Mouse (Mus musculus) spleen, postnatal 14 days (tissue): ENCODE measurements around the gene Epb41.

Experiments used
- DNase-seq, 2 experiments: peaks; one replicate each; pipeline ENCODE4 v3.0.0; 2021 to 2022; ENCODE audit warnings: low spot score in 2 of 2

Epb41 gene

DNA sequence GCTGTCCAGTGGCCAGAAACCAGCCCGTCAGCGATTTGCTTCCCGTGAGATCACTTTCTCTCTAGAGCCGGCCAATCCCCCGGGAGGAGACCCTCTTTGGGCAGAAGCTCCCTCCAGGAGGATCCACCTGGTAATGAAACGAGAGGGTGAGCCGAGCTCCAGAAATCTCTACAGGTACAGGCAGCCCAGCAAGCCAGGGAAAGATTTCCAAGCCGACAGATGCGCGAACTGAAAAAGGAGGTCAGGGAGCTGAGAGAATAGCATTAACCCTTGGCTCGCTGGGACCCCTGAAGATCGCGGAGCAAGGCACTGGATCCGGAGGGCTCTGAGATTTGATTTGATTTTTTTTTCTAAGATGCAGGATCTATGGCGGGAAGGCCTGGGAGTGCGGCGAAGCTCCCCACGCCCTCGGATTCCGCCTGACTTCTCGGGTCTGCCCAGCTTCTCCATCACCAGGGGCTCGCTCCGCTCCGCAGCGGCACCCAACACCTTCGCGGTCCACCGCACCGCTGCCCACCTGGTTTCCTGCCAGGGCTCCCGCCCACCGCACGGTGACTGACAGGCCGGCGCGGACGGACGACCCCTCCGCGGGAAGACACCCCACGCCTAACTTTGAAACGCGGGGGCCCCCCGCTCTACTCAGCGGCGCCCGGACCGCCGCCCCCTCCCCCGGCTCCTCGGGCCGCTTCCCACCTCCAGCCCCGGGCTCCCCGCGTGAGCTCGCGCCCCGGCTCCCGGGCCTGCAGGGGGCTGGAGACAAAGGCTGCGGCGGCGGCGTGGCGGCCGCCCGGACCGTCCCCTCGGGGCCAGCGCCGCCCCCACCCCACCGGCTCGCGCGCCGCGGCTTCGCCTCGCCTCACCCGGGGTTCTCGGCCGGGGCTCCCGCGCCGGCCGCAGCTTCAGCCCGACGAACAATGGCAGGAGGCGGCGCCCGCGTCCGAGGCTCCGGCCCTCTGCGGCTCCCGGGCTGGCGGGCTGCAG is 26.8 kb downstream of the Epb41 start:
- DNase-seq, result no peak

DNA sequence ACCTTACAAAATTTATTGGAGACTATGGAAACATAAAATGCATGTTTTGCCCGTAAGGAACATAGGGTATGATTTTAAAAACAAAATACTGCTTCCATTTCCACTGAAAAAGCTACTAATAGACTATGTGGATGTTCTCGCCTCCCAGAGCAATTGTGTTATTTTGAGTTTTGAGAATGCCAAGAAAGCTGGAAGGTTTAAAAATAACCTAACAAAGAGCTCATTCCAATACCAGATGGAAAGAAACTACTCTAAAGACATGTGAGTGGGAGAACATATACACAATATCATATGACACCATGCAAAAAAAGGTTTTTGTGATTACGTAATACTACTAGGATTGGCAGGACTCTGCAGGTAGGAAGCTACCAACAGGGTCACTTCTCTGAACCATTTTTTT is 31.4 kb downstream of the Epb41 start:
- no peak for DNase-seq

DNA sequence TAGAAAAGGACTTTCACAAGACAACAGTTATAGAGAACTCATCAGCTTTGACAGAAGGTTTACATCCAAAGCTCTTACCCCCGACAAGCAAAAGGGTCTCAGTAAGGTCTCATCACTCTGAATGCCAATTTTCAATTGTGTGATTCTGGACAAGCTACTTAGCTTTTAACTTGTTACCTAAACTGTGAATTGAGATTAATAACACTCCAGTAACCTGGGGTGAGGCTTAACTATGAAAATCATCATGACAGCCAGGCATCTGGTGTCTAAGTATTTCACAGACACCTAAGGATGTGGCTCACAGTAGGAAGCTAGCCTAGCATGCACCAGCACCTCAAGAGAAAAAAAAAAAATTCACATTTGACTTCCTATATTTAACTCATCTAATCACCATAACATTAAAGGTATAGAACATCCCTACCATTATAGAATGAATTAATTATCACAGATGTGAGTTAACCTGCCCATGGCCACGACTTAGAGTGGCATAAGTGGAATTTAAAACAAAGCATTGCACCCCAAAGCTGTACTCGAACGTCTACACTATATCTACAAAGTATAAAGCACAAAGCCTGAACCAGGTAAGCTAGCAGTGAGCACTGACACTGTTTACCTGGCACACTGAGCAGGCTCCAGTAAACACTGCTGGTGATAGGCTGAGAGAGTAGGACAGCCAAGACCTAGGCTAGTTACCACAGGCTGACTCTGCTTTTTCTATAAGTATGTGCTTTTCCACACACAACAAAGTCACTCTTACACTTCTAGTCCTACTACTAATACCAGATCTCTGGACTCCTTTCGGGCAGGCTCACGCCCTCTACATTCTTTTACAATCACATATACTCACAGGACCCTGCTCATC is 33.4 kb downstream of the Epb41 start:
- no peak for DNase-seq

DNA sequence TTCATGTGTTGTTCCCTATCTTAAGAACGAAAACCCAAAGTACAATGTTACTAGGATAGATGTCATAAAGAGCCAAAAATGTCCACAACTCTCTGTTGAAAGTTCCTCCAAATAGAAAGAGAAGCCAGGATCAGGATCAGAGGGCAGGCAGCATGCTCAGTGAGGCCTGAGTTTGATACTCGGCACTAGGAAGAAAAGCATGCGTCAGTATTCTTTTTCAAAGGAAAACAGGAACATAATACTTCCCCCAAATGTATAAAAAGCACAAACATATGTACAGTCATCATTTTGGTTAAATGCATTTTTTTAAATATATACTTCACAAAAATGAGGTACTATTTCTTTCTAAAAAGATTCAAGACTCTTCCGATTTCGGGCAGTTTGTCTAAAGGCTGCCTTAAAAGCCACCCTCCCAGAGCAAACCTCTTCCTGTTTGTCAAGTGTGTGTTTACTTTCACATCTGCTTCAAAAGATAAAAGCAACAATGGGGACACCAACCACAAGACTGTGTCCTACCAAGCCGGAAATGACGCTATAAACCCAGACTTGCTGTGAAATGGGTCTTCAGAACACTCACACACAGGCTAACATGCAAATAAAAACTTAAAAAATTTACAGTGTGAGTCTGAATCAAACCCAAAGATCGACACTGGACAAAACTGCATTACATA is 35.0 kb downstream of the Epb41 start:
- DNase-seq, result no peak

DNA sequence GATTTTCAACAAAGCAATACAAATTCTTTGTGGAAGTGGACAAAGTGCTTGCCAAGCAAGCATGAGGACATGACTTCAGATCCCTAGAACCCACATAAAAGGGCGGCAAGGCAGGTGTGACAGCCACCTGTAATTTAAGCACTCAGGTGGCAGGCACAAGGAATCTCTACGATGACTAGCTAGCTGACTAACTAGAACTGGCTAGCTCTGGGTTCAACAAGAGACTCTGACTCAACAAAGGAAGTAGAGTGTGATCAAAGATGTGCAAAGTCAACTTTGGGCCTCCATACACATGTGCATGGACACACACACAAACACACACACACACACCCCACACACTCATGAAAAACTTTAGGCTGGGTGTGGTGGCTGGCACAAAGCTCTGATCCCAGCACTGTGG is 35.6 kb downstream of the Epb41 start:
- no peak for DNase-seq

DNA sequence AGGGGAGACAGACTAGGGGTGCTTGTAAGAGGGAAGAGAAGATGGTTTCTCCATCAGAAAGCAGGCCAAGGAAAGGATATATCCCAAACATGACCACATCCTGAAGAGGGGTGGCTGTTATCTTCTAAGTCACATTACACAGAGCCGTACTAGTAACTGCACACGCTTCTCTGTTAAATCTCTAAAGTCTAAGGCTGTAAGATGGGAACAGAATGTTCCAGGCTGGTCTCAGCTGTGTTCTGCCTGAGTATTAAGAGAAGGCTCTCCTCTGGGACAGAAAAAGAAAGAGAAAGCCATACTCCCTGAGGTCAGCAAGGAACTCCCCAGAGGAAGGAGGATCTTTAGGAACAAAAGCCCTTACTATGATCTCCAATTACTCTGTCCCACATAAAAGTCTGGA is 36.3 kb downstream of the Epb41 start:
- no peak for DNase-seq

DNA sequence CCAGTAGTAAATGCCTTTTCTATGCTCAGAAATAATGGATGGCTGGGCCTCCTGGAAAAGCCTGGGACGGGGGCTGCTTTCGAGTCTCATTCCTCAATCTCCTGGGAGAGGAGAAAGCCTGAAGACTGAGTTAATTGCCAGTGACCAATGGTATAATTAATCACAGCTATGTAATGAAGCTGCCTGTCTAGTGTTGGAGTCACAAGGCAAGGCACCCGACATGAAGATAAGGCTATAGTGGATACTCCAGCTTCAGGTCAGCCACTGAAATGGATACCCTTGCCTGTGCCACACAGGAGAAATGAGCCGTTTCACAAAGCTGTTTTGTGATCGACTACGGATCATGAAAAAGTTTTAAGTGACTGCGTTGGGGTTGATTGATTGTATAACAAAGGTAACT is 37.1 kb downstream of the Epb41 start:
- DNase-seq, result no peak

DNA sequence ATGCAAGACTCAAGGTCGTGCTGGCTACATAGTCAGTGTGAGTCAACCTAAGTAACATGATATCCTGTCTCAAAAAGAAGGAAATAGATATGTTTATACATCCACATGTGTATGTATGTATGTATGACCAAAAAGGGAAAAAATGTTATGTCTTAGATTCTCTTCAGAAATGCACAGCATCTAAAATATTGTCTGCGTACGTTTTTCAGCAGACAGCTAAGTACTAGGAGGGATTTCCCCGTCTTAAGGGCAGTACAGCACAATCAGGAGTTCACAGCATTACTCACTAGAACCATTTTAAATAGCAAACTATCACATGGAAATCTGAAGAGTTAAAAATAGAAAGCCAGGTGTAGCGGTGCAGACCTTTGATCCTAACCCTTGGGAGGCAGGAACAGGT is 38.0 kb downstream of the Epb41 start:
- no peak for DNase-seq

DNA sequence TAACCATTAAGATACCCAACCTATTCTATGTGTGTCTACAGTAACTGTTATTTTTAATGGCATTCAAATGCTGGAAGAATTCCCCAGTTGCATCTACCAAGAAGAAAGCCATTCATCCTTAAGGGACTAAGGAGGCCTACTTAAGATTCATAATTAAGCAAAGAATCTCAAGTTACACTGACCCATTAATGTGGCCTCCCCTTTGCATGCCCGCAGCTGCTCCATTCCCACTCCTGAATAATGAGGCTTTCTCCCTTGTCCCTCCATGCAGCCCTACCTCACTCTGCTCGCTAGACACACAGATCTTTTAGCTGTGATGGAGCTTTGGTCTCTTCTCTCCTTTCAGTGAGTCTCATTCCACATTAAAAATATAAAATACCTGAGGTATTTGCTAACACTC is 40.9 kb downstream of the Epb41 start:
- no peak for DNase-seq

DNA sequence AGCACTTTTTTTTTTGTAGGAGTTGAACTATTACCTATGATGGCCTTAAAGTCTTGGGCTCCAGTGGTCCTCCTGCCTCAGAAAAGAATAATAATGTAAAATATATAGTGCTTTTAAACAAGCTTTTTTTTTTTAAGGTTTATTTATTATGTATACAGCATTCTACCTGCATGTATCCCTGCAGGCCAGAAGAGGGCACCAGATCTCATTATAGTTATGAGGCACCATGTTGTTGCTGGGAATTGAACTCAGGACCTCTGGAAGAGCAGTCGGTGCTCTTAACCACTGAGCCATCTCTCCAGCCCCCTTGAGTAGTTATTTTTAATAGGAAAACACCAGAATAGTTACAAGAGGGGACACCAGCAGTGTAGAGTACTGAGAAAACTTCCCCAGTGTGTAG is 41.9 kb downstream of the Epb41 start:
- no peak for DNase-seq

DNA sequence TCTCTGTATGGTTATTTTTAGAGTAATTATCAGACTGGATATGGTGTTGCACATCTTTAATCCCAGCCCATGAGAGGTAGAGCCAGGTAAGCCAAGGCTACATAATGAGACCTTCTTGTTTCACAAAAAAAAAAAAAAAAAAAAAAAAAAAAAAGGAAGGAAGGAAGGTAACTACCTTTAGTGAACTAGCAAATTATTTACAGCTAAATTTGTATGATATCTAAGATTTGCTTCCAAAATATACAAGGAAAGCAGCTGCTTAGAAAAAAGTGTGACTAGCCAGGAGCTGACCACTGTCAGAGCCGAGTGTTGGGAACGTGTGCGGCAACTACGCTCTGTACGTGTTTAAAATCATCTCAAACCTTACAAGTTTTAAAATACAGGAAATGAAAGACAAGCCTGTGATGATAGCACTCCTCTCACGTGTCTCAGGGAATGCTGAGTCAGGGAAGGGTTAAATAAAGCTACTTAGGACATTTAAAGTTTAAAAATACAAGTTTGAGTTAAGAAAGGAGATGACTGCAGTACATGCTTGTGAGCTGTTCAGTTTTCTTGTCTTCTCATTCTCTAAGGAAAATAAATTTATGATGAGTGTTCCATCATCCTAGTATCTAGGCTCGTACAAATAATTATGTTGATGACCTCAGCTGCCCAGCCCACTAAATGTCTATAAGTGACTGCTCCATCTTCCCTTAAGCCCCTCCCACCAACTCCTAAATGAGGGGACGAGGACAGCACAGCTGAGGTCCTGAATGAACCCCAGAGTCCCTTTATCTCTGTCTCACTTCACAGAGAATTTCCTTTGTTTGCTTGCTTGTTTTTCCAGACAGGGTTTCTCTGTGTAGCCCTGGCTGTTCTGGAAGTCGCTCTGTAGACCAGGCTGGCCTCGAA is 45.0 kb downstream of the Epb41 start:
- DNase-seq, result no peak

DNA sequence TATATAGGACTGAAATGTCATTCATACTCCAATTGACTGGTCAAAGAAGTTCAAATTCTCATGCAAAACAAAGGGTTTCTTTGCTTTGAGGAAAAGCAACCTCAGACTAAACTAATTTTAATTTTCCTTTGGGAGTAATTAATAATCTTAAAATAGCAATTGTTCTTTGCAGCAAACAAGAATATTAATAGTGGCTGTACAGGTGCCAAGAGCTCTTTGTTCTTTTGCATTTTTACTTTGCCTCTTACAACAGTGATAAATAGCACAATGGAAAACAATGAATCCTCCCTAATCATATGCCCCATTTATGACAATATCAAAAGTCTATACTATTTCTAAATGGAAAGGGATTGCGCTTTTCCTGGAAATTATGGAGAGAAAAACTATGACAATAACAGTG is 47.3 kb downstream of the Epb41 start:
- no peak for DNase-seq

DNA sequence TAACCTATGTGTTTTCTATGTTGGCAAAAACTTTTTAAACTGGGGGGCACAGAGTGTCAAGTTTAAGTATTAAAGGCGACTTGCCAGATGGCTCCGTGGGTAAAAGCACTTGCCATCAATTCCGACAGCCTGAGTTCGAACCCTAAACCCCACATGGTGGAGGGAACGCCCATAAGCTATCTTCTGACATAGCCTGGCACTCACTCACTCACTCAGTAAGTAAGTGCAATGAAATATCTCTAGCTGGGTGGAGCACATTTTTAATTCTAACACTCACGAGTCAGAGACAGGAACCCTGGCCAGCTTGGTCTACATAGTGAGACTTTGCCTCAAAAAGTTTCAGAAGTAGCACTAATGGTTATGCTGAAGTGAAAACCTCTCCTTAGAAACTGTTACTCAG is 48.0 kb downstream of the Epb41 start:
- no peak for DNase-seq

DNA sequence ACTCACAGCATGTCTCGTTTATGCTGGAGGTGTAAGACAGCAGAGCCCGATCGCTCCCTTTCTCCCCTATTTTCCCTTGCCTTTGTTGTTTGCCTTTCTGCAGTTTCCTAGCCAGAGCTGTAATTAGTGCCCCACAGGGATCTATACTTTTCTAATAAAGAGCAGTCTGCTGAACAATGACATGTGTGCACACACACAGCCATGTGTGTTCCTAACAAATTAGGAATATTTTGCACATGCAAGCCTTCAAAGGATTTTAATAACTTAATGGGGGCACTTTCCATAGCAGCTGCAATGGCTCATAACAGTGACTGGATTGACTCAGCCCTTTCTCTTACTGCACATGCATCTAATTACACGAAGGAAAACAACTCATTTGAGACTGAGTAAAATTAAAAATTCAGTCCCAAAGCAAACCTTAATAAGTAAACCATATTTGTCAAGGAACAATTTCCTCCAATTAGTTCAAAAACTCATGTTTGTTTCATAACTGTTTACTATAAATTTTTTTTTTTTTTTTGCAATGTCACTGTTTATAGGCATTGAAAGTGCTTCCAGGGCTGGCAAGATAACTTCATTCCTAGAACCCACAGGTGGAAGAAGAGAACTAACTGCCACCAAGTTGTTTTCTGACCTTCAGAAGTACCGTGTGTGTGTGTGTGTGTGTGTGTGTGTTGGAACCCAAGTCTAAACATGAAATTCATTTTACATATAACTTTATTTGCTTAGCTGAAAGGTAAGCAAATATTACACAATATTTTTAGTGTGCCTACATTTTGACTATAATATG is 49.2 kb downstream of the Epb41 start:
- no peak for DNase-seq

DNA sequence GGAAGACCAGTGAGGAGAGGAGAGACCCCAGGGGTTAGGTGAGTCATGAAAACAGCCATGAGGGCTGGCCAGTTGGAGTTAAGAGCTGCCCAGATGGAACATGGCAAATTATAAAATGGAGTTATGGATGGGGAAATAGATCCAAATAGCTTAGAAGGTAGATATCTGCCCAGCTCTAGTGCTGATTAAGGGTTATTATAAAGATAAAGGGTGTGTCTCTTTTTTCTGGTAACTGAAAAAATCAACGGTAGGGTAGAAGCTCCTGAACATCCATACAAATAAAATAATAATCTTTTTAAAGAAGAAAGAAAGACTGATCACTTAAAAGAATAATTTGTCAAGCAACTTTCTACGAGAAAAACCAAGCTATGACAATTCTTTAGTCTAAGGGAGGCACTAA is 49.9 kb downstream of the Epb41 start:
- DNase-seq, result no peak

DNA sequence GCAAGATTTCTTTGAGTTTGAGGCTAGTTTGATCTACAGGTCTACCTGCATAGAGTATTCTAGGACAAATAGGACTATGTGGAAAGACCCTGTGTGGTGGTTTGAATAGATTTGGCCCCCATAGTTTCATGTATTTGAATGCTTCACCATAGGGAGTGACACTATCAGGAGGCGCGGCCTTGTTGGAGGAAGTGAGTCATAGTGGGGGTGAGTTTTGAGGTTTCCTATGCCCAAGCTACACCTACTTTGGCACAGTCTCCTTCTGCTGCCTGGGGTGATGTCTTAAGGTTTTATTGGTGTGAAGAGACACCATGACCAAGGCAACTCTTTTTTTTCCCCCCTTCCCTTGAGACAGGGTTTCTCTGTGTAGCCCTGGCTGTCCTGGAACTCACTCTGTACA is 51.3 kb downstream of the Epb41 start:
- no peak for DNase-seq

DNA sequence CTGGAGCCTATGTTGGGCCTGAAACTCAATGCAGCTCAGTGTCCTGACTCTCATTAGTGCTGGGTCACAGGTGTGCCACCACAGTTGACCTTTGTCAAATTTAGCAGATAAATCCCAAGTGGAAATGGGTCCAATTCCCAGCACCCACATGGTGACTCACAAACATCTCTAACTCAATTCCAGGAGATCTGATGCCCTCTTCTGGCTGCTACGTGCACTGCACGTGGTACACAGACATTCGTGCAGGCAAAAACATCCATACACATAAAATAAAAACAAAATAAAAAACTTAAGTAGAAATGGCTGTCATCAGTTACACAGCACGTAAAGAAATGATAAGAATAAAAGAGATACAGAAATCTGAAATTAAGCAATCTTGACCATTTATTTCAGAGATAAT is 52.5 kb downstream of the Epb41 start:
- DNase-seq, result no peak

DNA sequence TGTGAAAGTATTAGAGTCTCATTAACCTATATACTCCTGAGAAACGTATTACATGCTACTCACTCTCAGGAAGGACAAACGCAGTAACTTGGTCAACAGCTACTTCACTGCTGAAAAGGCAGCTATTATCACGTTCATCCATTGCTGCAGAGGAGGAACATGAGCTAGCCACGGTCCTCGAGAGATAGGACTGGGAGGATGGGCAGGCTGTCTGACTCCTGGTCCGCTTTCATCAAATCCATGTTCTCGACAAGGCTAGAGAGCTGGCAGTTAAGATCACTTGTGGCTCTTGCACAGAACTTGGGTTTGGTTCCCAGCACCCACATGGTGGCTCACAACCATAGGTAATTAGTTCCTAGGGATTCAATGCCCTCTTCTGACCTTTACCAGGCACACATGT is 53.2 kb downstream of the Epb41 start:
- DNase-seq, result no peak

DNA sequence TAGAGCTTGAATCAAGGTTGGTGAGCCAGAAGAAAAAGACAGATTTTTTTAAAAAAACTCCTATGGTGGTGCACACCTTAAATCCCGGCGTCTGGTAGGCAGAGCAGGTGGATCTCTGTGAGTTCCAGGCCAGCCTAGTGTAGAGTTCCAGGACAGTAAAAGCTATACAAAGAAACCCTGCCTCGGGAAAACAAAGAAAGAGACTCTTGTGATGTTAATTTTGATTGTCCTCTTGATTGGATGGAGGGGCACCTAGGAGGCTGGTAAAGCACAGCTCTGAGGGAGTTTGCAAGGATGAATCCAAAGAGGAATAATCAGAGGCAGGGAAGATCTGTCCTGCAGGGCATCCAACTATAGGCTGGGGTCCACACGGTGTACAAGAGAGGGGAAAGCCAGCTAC is 56.6 kb downstream of the Epb41 start:
- DNase-seq, result no peak

DNA sequence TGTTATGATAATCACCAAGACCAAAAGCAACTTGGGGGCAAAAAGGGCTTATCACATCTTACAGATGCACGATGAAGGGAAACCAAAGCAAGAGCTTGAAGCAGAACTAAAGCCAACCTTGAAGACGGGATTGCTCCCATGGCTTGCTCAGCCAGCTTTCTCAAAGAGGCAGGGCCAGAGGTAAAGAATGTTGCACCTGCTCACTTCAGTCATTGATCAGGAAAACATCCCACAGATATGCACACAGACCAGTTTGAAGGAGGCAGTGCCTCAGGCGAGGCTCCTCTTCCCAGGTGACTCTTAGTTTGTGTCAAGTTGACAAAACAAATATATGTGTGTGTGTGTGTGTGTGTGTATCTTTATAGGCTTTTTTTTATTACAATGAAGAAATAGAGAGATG is 59.7 kb downstream of the Epb41 start:
- no peak for DNase-seq

DNA sequence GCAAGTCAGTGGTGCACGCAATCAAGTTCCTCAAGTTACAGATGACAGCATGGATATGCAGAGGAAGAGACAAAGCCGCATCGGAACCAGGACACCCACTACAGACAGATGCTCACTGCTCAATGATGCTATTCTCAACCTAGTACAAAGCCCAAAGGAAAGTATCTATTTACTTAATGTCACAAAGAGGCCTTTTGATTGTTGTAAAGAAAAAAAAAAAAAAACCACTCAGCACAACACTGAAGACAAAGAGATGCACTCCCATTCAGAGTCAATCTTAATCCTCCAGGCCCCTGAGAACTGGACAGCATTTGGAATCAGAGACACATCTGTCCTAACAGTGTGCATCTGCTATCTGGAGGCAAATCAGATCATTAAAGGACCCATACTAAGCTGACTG is 63.5 kb downstream of the Epb41 start:
- no peak for DNase-seq
